Mouse (Mus musculus) CH12.LX (cell line): ENCODE data around the gene BC049715. TPM values are rescaled to one million over a fixed set of nuclear protein-coding genes. Genes with fewer than 3 reads are reported as not detected.

Experiments
- DNase-seq: peaks from one replicate; pipeline ENCODE4 v3.0.0-alpha.2; 2013; ENCODE audit errors: extremely low read depth
- H3K27ac ChIP-seq: 2 replicates; pipeline ENCODE4 v1.5.1; 2012; ENCODE audit warnings: low read depth, mild to moderate bottlenecking, control low read depth, moderate library complexity; ENCODE audit not compliant: insufficient read depth
- H3K27me3 ChIP-seq: replicated peaks from 2 replicates; pipeline ENCODE3; 2012; ENCODE audit warnings: inconsistent platforms
- H3K36me3 ChIP-seq, 2 experiments: replicated peaks in 1 of 2; 2 replicates each; pipeline versions ENCODE3 to v1.6.1; 2012; ENCODE audit warnings: inconsistent platforms in 1 of 2, low read length in 1 of 2, mild to moderate bottlenecking in 1 of 2, mixed read lengths in 1 of 2, moderate library complexity in 1 of 2; ENCODE audit not compliant: control insufficient read depth in 1 of 2, insufficient read depth in 1 of 2
- H3K4me1 ChIP-seq, 2 experiments: 2 replicates each; pipeline ENCODE4 v1.6.1; 2012; ENCODE audit warnings: inconsistent platforms in 1 of 2, moderate library complexity in 1 of 2; ENCODE audit not compliant: insufficient read depth in 2 of 2, control insufficient read depth in 1 of 2
- H3K4me2 ChIP-seq: 2 replicates; pipeline ENCODE4 v1.6.1; 2012; ENCODE audit warnings: low read depth, mild to moderate bottlenecking, control low read depth; ENCODE audit not compliant: poor library complexity, insufficient read depth, severe bottlenecking
- H3K4me3 ChIP-seq, 3 experiments: fragments of 150-350 bp in 1 of 3; sonication (generic) in 1 of 3; replicated peaks in 1 of 3; 2 replicates each; pipeline versions ENCODE3 to v1.5.1; 2011 to 2012; ENCODE audit warnings: low read depth in 2 of 3, low read length in 2 of 3, mild to moderate bottlenecking in 2 of 3, moderate library complexity in 2 of 3, control low read depth in 1 of 3, improper control_type of control experiment in 1 of 3, inconsistent platforms in 1 of 3, mixed read lengths in 1 of 3; ENCODE audit not compliant: poor library complexity in 1 of 3
- H3K79me2 ChIP-seq: replicated peaks from 2 replicates; pipeline ENCODE4 v1.6.1; 2012; ENCODE audit warnings: mild to moderate bottlenecking, moderate library complexity; ENCODE audit not compliant: control insufficient read depth, poor library complexity, insufficient read depth, severe bottlenecking; ENCODE audit errors: extremely low read depth
- H3K9ac ChIP-seq: 2 replicates; pipeline ENCODE4 v1.6.1; 2012; ENCODE audit warnings: low read depth, mild to moderate bottlenecking, control low read depth, moderate library complexity; ENCODE audit not compliant: insufficient read depth
- H3K9me3 ChIP-seq: replicated peaks from 2 replicates; pipeline ENCODE3; 2012; ENCODE audit warnings: low read length, inconsistent platforms, mixed read lengths
- BHLHE40 ChIP-seq: IDR thresholded peaks from 2 replicates; pipeline ENCODE4 v1.6.1; 2011; ENCODE audit warnings: mild to moderate bottlenecking, low read depth, low read length, improper control_type of control experiment
- CHD1 ChIP-seq: IDR thresholded peaks from 2 replicates; pipeline ENCODE4 v1.6.1; 2012; ENCODE audit warnings: low read depth, low read length, improper control_type of control experiment, inconsistent platforms
- CTCF ChIP-seq, 2 experiments: IDR thresholded peaks in 1 of 2; conservative IDR thresholded peaks in 1 of 2; 2 replicates each; pipeline ENCODE4 v1.5.1; 2011 to 2012; ENCODE audit warnings: low read depth in 2 of 2, low read length in 2 of 2, improper control_type of control experiment in 1 of 2, inconsistent platforms in 1 of 2, mild to moderate bottlenecking in 1 of 2, moderate library complexity in 1 of 2
- E2F4 ChIP-seq: IDR thresholded peaks from 2 replicates; pipeline ENCODE4 v1.6.1; 2011; ENCODE audit warnings: low read depth, low read length, improper control_type of control experiment; ENCODE audit not compliant: insufficient replicate concordance
- ELF1 ChIP-seq: IDR thresholded peaks from 2 replicates; pipeline ENCODE4 v1.6.1; 2014; ENCODE audit warnings: low read depth, mild to moderate bottlenecking, inconsistent platforms, low read length, improper control_type of control experiment
- ETS1 ChIP-seq: conservative IDR thresholded peaks from 2 replicates; pipeline ENCODE4 v1.6.1; 2012; ENCODE audit warnings: low read depth, mild to moderate bottlenecking, inconsistent platforms, low read length, improper control_type of control experiment, moderate library complexity
- GABPA ChIP-seq: IDR thresholded peaks from 2 replicates; pipeline ENCODE4 v1.6.1; 2012; ENCODE audit warnings: low read depth, low read length, improper control_type of control experiment, inconsistent platforms; ENCODE audit not compliant: insufficient replicate concordance
- HCFC1 ChIP-seq: IDR thresholded peaks from 2 replicates; pipeline ENCODE4 v1.6.1; 2012; ENCODE audit warnings: low read depth, mild to moderate bottlenecking, inconsistent platforms, low read length, improper control_type of control experiment
- IRF4 ChIP-seq: IDR thresholded peaks from 2 replicates; pipeline ENCODE4 v1.6.1; 2014; ENCODE audit warnings: low read depth, mild to moderate bottlenecking, inconsistent platforms, low read length, improper control_type of control experiment
- JUN ChIP-seq: IDR thresholded peaks from 2 replicates; pipeline ENCODE4 v1.6.1; 2011; ENCODE audit warnings: low read depth, mild to moderate bottlenecking, low read length, improper control_type of control experiment, moderate library complexity; ENCODE audit not compliant: insufficient read depth
- JUND ChIP-seq: conservative IDR thresholded peaks from 2 replicates; pipeline ENCODE4 v1.6.1; 2011; ENCODE audit warnings: low read depth, low read length, improper control_type of control experiment
- KAT2A ChIP-seq: IDR thresholded peaks from 2 replicates; pipeline ENCODE4 v1.6.1; 2012; ENCODE audit warnings: low read length, improper control_type of control experiment, inconsistent platforms; ENCODE audit not compliant: insufficient replicate concordance
- MAFK ChIP-seq: IDR thresholded peaks from 2 replicates; pipeline ENCODE4 v1.6.1; 2011; ENCODE audit warnings: low read length, improper control_type of control experiment; ENCODE audit not compliant: insufficient replicate concordance
- MAX ChIP-seq: IDR thresholded peaks from 2 replicates; pipeline ENCODE4 v1.6.1; 2011; ENCODE audit warnings: low read length, improper control_type of control experiment
- MAZ ChIP-seq: IDR thresholded peaks from 2 replicates; pipeline ENCODE4 v1.6.1; 2012; ENCODE audit warnings: low read depth, mild to moderate bottlenecking, inconsistent platforms, low read length, improper control_type of control experiment, moderate library complexity
- MEF2A ChIP-seq: IDR thresholded peaks from 2 replicates; pipeline ENCODE4 v1.6.1; 2014; ENCODE audit warnings: low read depth, mild to moderate bottlenecking, inconsistent platforms, low read length, improper control_type of control experiment, borderline replicate concordance
- MXI1 ChIP-seq: IDR thresholded peaks from 2 replicates; pipeline ENCODE4 v1.6.1; 2011; ENCODE audit warnings: mild to moderate bottlenecking, low read depth, low read length, improper control_type of control experiment
- MYC ChIP-seq: IDR thresholded peaks from 2 replicates; pipeline ENCODE4 v1.6.1; 2011; ENCODE audit warnings: low read depth, mild to moderate bottlenecking, improper control_type of control experiment, low read length
- NELFE ChIP-seq: IDR thresholded peaks from 2 replicates; pipeline ENCODE4 v1.6.1; 2011; ENCODE audit warnings: low read depth, low read length, improper control_type of control experiment
- PAX5 ChIP-seq: IDR thresholded peaks from 2 replicates; pipeline ENCODE4 v1.6.1; 2012; ENCODE audit warnings: low read length, inconsistent platforms, mixed read lengths
- POLR2A ChIP-seq: IDR thresholded peaks from 2 replicates; pipeline ENCODE4 v1.6.1; 2011; ENCODE audit warnings: low read depth, mild to moderate bottlenecking, improper control_type of control experiment, low read length
- RAD21 ChIP-seq: IDR thresholded peaks from 2 replicates; pipeline ENCODE4 v1.6.1; 2011; ENCODE audit warnings: low read depth, mild to moderate bottlenecking, low read length, improper control_type of control experiment, moderate library complexity
- RCOR1 ChIP-seq: conservative IDR thresholded peaks from 2 replicates; pipeline ENCODE4 v1.6.1; 2012; ENCODE audit warnings: low read depth, mild to moderate bottlenecking, inconsistent platforms, low read length, improper control_type of control experiment
- TBP ChIP-seq: conservative IDR thresholded peaks from 2 replicates; pipeline ENCODE4 v1.6.1; 2011; ENCODE audit warnings: low read depth, low read length, improper control_type of control experiment
- TCF12 ChIP-seq: IDR thresholded peaks from 2 replicates; pipeline ENCODE4 v1.6.1; 2014; ENCODE audit warnings: low read depth, mild to moderate bottlenecking, inconsistent platforms, low read length, improper control_type of control experiment
- UBTF ChIP-seq: IDR thresholded peaks from 2 replicates; pipeline ENCODE4 v1.6.1; 2012; ENCODE audit warnings: low read depth, mild to moderate bottlenecking, inconsistent platforms, low read length, improper control_type of control experiment, moderate library complexity
- USF1 ChIP-seq: IDR thresholded peaks from 2 replicates; pipeline ENCODE4 v1.6.1; 2014; ENCODE audit warnings: low read depth, mild to moderate bottlenecking, inconsistent platforms, low read length, improper control_type of control experiment
- USF2 ChIP-seq: conservative IDR thresholded peaks from 2 replicates; pipeline ENCODE4 v1.6.1; 2011; ENCODE audit warnings: low read depth, low read length, improper control_type of control experiment
- ZKSCAN1 ChIP-seq: IDR thresholded peaks from 2 replicates; pipeline ENCODE4 v1.6.1; 2012; ENCODE audit warnings: low read depth, inconsistent platforms, low read length, improper control_type of control experiment, borderline replicate concordance
- ZMIZ1 ChIP-seq: IDR thresholded peaks from 2 replicates; pipeline ENCODE4 v1.6.1; 2012; ENCODE audit warnings: low read depth, mild to moderate bottlenecking, inconsistent platforms, low read length, improper control_type of control experiment
- dilution Hi-C: fragments of 300-500 bp; cut with MboI; formaldehyde crosslinking; loops from 2 replicates; pipeline ENCODE4 v1.14.3; 2020; ENCODE audit warnings: low sequenced_read_pairs; ENCODE audit not compliant: extremely low pct_unique_long_range_greater_than_20kb, extremely low pct_ligation_motif_present
- in situ Hi-C: fragments of 300-500 bp; cut with MboI; formaldehyde crosslinking; loops from 3 replicates; pipeline ENCODE4 v1.14.3; 2019; ENCODE audit warnings: low sequenced_read_pairs, low pct_ligation_motif_present, low pct_unique_long_range_greater_than_20kb, mixed read lengths
- polyA plus RNA-seq: library from polyadenylated mRNA; unstranded; fragments of >175 nt; gene quantifications from 2 replicates; pipeline ENCODE4 v1.2.1, GENCODE M21; 2012; ENCODE audit warnings: low read depth; ENCODE audit not compliant: insufficient read length
- total RNA-seq, 2 experiments: library from RNA; depleted of rRNA; stranded (reverse); fragments of 300-350 nt in 1 of 2; fragments of >200 nt in 1 of 2; gene quantifications; 2 replicates each; pipeline ENCODE4 v1.2.3; 2012 to 2014

BC049715 gene
- total and polyA plus RNA-seq, 3 experiments, result 8.8 to 13.5 (median 9.9) TPM

- Histone ChIP-seq H3K4me2 (no peak overlapping the region), H3K9ac (no peak overlapping the region), H3K79me2 (peaks cover 23% of the 10 kb centered on the region), H3K9me3 (no peaks in the 10 kb centered on the region), H3K36me3 (peaks cover 54 to 83% of the 10 kb centered on the region in 2 experiments), H3K27me3 (no peaks in the 10 kb centered on the region), H3K4me3 (no peak overlapping the region), H3K4me1 (peaks cover 8 to 45% of the 10 kb centered on the region in 2 experiments), H3K27ac (no peak overlapping the region)
- dilution Hi-C loops, result no loop called here
- no peak for TF ChIP-seq MXI1
- no peak for TF ChIP-seq MEF2A
- no peak for TF ChIP-seq ZMIZ1
- TF ChIP-seq PAX5, result no peak
- no peak for TF ChIP-seq ETS1
- no peak for TF ChIP-seq JUN
- no peak for TF ChIP-seq TBP
- TF ChIP-seq CHD1, result no peak
- TF ChIP-seq MYC, result no peak
- TF ChIP-seq BHLHE40, result no peak
- no peak for TF ChIP-seq TCF12
- no peak for TF ChIP-seq ZKSCAN1
- TF ChIP-seq POLR2A, result no peak
- no peak for TF ChIP-seq CTCF (conservative IDR thresholded peaks at IDR 0.05 in 1 of 2, IDR thresholded peaks at IDR 0.05 in 1 of 2; ENCODE audit: low read depth in 2 of 2, low read length in 2 of 2)
- TF ChIP-seq NELFE, result no peak
- TF ChIP-seq USF1, result no peak
- no peak for TF ChIP-seq RAD21
- in situ Hi-C loops, result loop anchor here (10.0 kb wide), 1 partner anchor 127 kb away; no protein-coding TSS in a partner anchor
- no peak for DNase-seq
These were observed 9.9 kb downstream of the BC049715 start for GRCm38 (mm10) chr6:136837323-136837722.

GRCm38 (mm10) chr6:136844903-136845302 is 17.5 kb downstream of the BC049715 start:
- H3K4me1 ChIP-seq, result peaks cover 2 to 53% of the 10 kb centered on the region in 2 experiments; a peak in 3 of 4 replicates
- no peaks in the 10 kb centered on the region for H3K9me3 ChIP-seq
- H3K79me2 ChIP-seq, result peaks cover 10% of the 10 kb centered on the region
- no peak overlapping the region for H3K27ac ChIP-seq
- H3K4me3 ChIP-seq, result no peak overlapping the region
- no peak overlapping the region for H3K9ac ChIP-seq
- in situ Hi-C loops, result no loop called here
- no peak overlapping the region for H3K4me2 ChIP-seq
- H3K36me3 ChIP-seq, result peaks cover 38 to 83% of the 10 kb centered on the region in 2 experiments
- no peaks in the 10 kb centered on the region for H3K27me3 ChIP-seq
- dilution Hi-C loops, result no loop called here
- no peak for DNase-seq
- TF ChIP-seq JUND (no peak), ZMIZ1 (no peak), MAFK (no peak), KAT2A (no peak), UBTF (no peak), RCOR1 (no peak), USF2 (no peak), GABPA (no peak), JUN (no peak), MXI1 (no peak), HCFC1 (no peak), IRF4 (no peak), TBP (no peak), MAZ (no peak), PAX5 (no peak), E2F4 (no peak), CHD1 (no peak), USF1 (no peak), ELF1 (no peak), MAX (no peak)
